Mouse (Mus musculus): ENCODE results near the gene Ppia. TPM values are rescaled to one million over a fixed set of nuclear protein-coding genes. Genes with fewer than 3 reads are reported as not detected.
"Not testable (repeated sequence)": the region's sequence is repeated elsewhere in the genome, so short reads cannot be mapped to it uniquely, and the experiment has no call there.

The Ppia gene
- 1,000 to 10,000 TPM; 1,218 to 1,228 TPM for total RNA-seq (2021)
- long read RNA-seq, experiment 1, transcript Ppia-202 (5 exons, 1,170 nt): major isoform, 681 of 702 reads
- long read RNA-seq, experiment 1, partial matches to known transcripts: 14 of 702 reads
- long read RNA-seq, experiment 1, other reads (novel, unspliced or antisense): 1 of 702 reads
- long read RNA-seq, experiment 2, transcript Ppia-202 (5 exons, 1,170 nt): major isoform, 614 of 631 reads
- long read RNA-seq, experiment 2, partial matches to known transcripts: 4 of 631 reads
- long read RNA-seq, experiment 2, other reads (novel, unspliced or antisense): 7 of 631 reads

GRCm38 (mm10) chr11:6414751-6415550 lies at the start of gene Ppia:
TSS of gene Ppia (plus strand) at chr11:6415443.
- DNase-seq (ENCODE audit: low spot score in 2 of 2): no peak

GRCm38 (mm10) chr11:6365885-6366284 lies 49.4 kb upstream of the Ppia start:
- peak; percentile 52 to 74 for DNase-seq (ENCODE audit: low spot score in 2 of 2)

GRCm38 (mm10) chr11:6366434-6366833 lies 48.8 kb upstream of the Ppia start:
- DNase-seq (ENCODE audit: low spot score in 2 of 2): no peak

GRCm38 (mm10) chr11:6367156-6367555 lies 48.1 kb upstream of the Ppia start:
- no peak for DNase-seq (ENCODE audit: low spot score in 2 of 2)

GRCm38 (mm10) chr11:6367986-6368385 lies 47.3 kb upstream of the Ppia start:
- not testable (repeated sequence) for DNase-seq (ENCODE audit: low spot score in 2 of 2)

GRCm38 (mm10) chr11:6371376-6372155 lies 43.7 kb upstream of the Ppia start:
- no peak for DNase-seq (ENCODE audit: low spot score in 2 of 2)

- no peak for DNase-seq (ENCODE audit: low spot score in 2 of 2)
Observed at GRCm38 (mm10) chr11:6372784-6373183, 42.5 kb upstream of the Ppia start.

GRCm38 (mm10) chr11:6380916-6381315 lies 34.3 kb upstream of the Ppia start:
- no peak for DNase-seq (ENCODE audit: low spot score in 2 of 2)

- DNase-seq (ENCODE audit: low spot score in 2 of 2): no peak
Observed at GRCm38 (mm10) chr11:6388126-6388725, 27.0 kb upstream of the Ppia start.

- DNase-seq (ENCODE audit: low spot score in 2 of 2): peak; percentile 94 to 97
Observed at GRCm38 (mm10) chr11:6388726-6389413, 26.4 kb upstream of the Ppia start, which contains the start of gene Zmiz2. TSS of gene Zmiz2 (plus strand) at chr11:6389074.

GRCm38 (mm10) chr11:6389483-6389921 lies 25.7 kb upstream of the Ppia start:
- no peak for DNase-seq (ENCODE audit: low spot score in 2 of 2)

- no peak for DNase-seq (ENCODE audit: low spot score in 2 of 2)
Observed at GRCm38 (mm10) chr11:6390376-6391053, 24.7 kb upstream of the Ppia start.

GRCm38 (mm10) chr11:6391516-6392276 lies 23.5 kb upstream of the Ppia start:
- DNase-seq (ENCODE audit: low spot score in 2 of 2): no peak

GRCm38 (mm10) chr11:6392857-6393256 lies 22.4 kb upstream of the Ppia start:
- DNase-seq (ENCODE audit: low spot score in 2 of 2): no peak

- DNase-seq (ENCODE audit: low spot score in 2 of 2): no peak
Observed at GRCm38 (mm10) chr11:6393866-6394265, 21.4 kb upstream of the Ppia start.

- DNase-seq (ENCODE audit: low spot score in 2 of 2): peak in 1 of 2 experiments; percentile 5
Observed at GRCm38 (mm10) chr11:6395565-6395964, 19.7 kb upstream of the Ppia start.

- no peak for DNase-seq (ENCODE audit: low spot score in 2 of 2)
Observed at GRCm38 (mm10) chr11:6398141-6398540, 17.1 kb upstream of the Ppia start.

GRCm38 (mm10) chr11:6402515-6403510 lies 12.4 kb upstream of the Ppia start:
- peak in 1 of 2 experiments; percentile 68 for DNase-seq (ENCODE audit: low spot score in 2 of 2)
